Mouse (Mus musculus): ENCODE measurements around the gene Armc9. TPM values are rescaled to one million over a fixed set of nuclear protein-coding genes. Genes with fewer than 3 reads are reported as not detected.

The Armc9 gene
- polyA plus RNA-seq, 1 experiment from 2014 or later = 15.2 TPM

Other genes with a start within 250 kb of the Armc9 start
- not detected in 2 replicates for gene 4933407L21Rik, start 226.3 kb upstream of the Armc9 start, polyA plus RNA-seq (2016; fragmentation: Nextera tagmentation; extraction: Ambion mirVana)
- not detected in 2 replicates for gene Gpr55, start 193.8 kb upstream of the Armc9 start, polyA plus RNA-seq (2016; fragmentation: Nextera tagmentation; extraction: Ambion mirVana)
- gene Spata3, start 138.0 kb upstream of the Armc9 start, polyA plus RNA-seq (2016; fragmentation: Nextera tagmentation; extraction: Ambion mirVana) = 0.19 TPM in 1 of 2 replicates, not detected in the other
- 21.8 and 22.3 TPM in 2 replicates for gene 2810459M11Rik, start 108.9 kb upstream of the Armc9 start, polyA plus RNA-seq (2016; fragmentation: Nextera tagmentation; extraction: Ambion mirVana)
- gene Psmd1, start 90.4 kb upstream of the Armc9 start, polyA plus RNA-seq (2016; fragmentation: Nextera tagmentation; extraction: Ambion mirVana) = 167 and 168 TPM in 2 replicates
- gene Htr2b, start 42.8 kb upstream of the Armc9 start, polyA plus RNA-seq (2016; fragmentation: Nextera tagmentation; extraction: Ambion mirVana) = 0.26 and 0.51 TPM in 2 replicates
- 0.30 TPM in 1 of 2 replicates, not detected in the other for gene Gm21972, start 21.1 kb upstream of the Armc9 start, polyA plus RNA-seq (2016; fragmentation: Nextera tagmentation; extraction: Ambion mirVana)
- gene B3gnt7, start 148.1 kb downstream of the Armc9 start, polyA plus RNA-seq (2016; fragmentation: Nextera tagmentation; extraction: Ambion mirVana) = 4.7 and 4.8 TPM in 2 replicates
- 648 and 660 TPM in 2 replicates for gene Ncl, start 204.6 kb downstream of the Armc9 start, polyA plus RNA-seq (2016; fragmentation: Nextera tagmentation; extraction: Ambion mirVana)